Mouse (Mus musculus) liver, adult 2 months (tissue): ENCODE data around the gene Abcg4.

Source experiments
- CTCF ChIP-seq: fragments of 200-500 bp; IDR thresholded peaks from 2 replicates; pipeline ENCODE4 v1.5.1; 2011; ENCODE audit warnings: low read depth, low read length, control low read depth
- POLR2A ChIP-seq: fragments of 200-500 bp; IDR thresholded peaks from 2 replicates; pipeline ENCODE4 v1.6.1; 2011; ENCODE audit warnings: low read length, control low read depth; ENCODE audit not compliant: insufficient read depth; ENCODE audit errors: extremely low read depth

GRCm38 (mm10) chr9:44283183-44283582, 5.2 kb downstream of the Abcg4 start:
- TF ChIP-seq CTCF (no peak), POLR2A (no peak)
